ENCODE assay signal across 13 mouse cellular contexts in the genomic region with DNA sequence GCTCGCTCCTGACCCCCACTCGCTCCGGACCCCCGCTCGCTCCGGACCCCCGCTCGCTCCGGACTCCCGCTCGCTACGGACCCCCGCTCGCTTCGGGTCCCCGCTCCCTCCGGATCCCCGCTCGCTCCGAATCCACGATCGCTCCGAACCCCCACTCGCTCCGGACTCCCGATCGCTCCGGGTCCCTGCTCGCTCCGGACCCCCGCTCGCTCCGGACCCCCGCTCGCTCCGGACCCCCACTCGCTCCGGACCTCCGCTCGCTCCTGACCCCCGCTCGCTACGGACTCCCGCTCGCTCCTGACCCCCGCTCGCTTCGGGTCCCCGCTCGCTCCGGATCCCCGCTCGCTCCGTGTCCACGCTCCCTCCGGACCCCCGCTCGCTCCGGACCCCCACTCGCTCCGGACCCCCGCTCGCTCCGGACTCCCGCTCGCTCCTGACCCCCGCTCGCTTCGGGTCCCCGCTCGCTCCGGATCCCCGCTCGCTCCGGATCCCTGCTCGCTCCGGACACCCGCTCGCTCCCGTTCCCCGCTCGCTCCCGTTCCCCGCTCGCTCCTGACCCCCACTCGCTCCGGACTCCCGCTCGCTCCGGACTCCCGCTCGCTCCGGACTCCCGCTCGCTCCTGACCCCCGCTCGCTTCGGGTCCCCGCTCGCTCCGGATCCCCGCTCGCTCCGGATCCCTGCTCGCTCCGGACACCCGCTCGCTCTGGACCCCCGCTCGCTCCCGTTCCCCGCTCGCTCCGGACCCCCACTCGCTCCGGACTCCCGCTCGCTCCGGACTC. TPM values are rescaled to one million over a fixed set of nuclear protein-coding genes. Genes with fewer than 3 reads are reported as not detected.
DNase-seq lines count a peak whose midpoint lies in the region; ATAC-seq and TF ChIP-seq lines count a peak whose summit lies in the region.
"Not testable (repeated sequence)": the region's sequence is repeated elsewhere in the genome, so short reads cannot be mapped to it uniquely, and the experiment has no call there.
"Had no signal": no experiment of that assay in that cellular context is flagged by ENCODE, and none has a peak within 500 bp of the region (broad histone marks: within the 10 kb centered on the region; RNA-seq: fewer than 3 reads in every experiment).

No protein-coding gene starts in this region.

- intact Hi-C loops in left cerebral cortex, adult 2 months (cut with DNase I): not testable (repeated sequence)

- DNase-seq in ZHBTc4 (ENCODE audit: low read depth, low spot score): peak; percentile 22
- not testable (repeated sequence) for DNase-seq in forebrain, embryonic 10.5 days (ENCODE audit: extremely low spot score, low spot score); intestine, embryonic 14.5 days (ENCODE audit: low spot score); left cerebral cortex, adult 2 months (ENCODE audit: extremely low spot score in 1 of 2, low spot score in 2 of 2)
- peak; percentile 29 for DNase-seq in midbrain, embryonic 14.5 days

- not testable (repeated sequence) for ATAC-seq in heart, embryonic 13.5 days (ENCODE audit: extremely low read depth, insufficient number of reproducible peaks, low FRiP score, low TSS enrichment); intestine, embryonic 14.5 days (replicated peaks; ENCODE audit: low FRiP score, low TSS enrichment, low read depth); liver, embryonic 16.5 days (ENCODE audit: low read depth); midbrain, embryonic 14.5 days (ENCODE audit: low FRiP score, low TSS enrichment); stomach, embryonic 14.5 days (ENCODE audit: insufficient number of reproducible peaks, insufficient read depth, low FRiP score, low read depth)

- not testable (repeated sequence) for TF ChIP-seq CTCF in left cerebral cortex, adult 2 months (IDR thresholded peaks at IDR 0.05)

- H3K9me3 ChIP-seq in forebrain, embryonic 10.5 days; heart, embryonic 13.5 days; intestine, embryonic 14.5 days (ENCODE audit: control insufficient read depth, low read length); liver, embryonic 16.5 days (replicated peaks; ENCODE audit: control insufficient read depth, low read length); midbrain, embryonic 14.5 days (ENCODE audit: control insufficient read depth, low read length); stomach, embryonic 14.5 days (ENCODE audit: control insufficient read depth, low read depth, low read length): not testable (repeated sequence)

- H3K4me3 ChIP-seq in forebrain, embryonic 10.5 days: peak overlapping the region; percentile 60
- H3K4me3 ChIP-seq in heart, embryonic 13.5 days: peak overlapping the region; percentile 56
- H3K4me3 ChIP-seq in intestine, embryonic 14.5 days (ENCODE audit: low read depth, low read length): peak overlapping the region; percentile 39
- H3K4me3 ChIP-seq in left cerebral cortex, adult 2 months: peak overlapping the region; percentile 41
- H3K4me3 ChIP-seq in liver, embryonic 16.5 days (ENCODE audit: low read depth, low read length): peak overlapping the region; percentile 47
- H3K4me3 ChIP-seq in midbrain, embryonic 14.5 days (replicated peaks; ENCODE audit: low read depth, low read length): peak overlapping the region; percentile 45
- H3K4me3 ChIP-seq in stomach, embryonic 14.5 days (ENCODE audit: low read depth, low read length): peak overlapping the region; percentile 43

- H3K36me3 ChIP-seq in forebrain, embryonic 10.5 days (replicated peaks); intestine, embryonic 14.5 days (ENCODE audit: control insufficient read depth, insufficient read depth, low read length); liver, embryonic 16.5 days (ENCODE audit: control insufficient read depth, insufficient read depth); midbrain, embryonic 14.5 days (ENCODE audit: control insufficient read depth, insufficient read depth, low read length); stomach, embryonic 14.5 days (ENCODE audit: control insufficient read depth, insufficient read depth, low read length): not testable (repeated sequence)
- H3K36me3 ChIP-seq in heart, embryonic 13.5 days: peaks cover 80% of the 10 kb centered on the region

- peaks cover 96% of the 10 kb centered on the region for H3K27me3 ChIP-seq in forebrain, embryonic 10.5 days (ENCODE audit: poor library complexity, severe bottlenecking)
- H3K27me3 ChIP-seq in heart, embryonic 13.5 days (replicated peaks): peaks cover 52% of the 10 kb centered on the region
- H3K27me3 ChIP-seq in intestine, embryonic 14.5 days (replicated peaks; ENCODE audit: control insufficient read depth, insufficient read depth, low read length): peaks cover 63% of the 10 kb centered on the region
- peaks cover 86% of the 10 kb centered on the region for H3K27me3 ChIP-seq in liver, embryonic 16.5 days (ENCODE audit: control insufficient read depth, insufficient read depth, low read depth, low read length)
- peaks cover 49% of the 10 kb centered on the region for H3K27me3 ChIP-seq in midbrain, embryonic 14.5 days (ENCODE audit: control insufficient read depth, insufficient read depth, low read length)
- peaks cover 38% of the 10 kb centered on the region for H3K27me3 ChIP-seq in stomach, embryonic 14.5 days (ENCODE audit: control insufficient read depth, insufficient read depth, low read length)

- peaks cover 22% of the 10 kb centered on the region for H3K4me1 ChIP-seq in forebrain, embryonic 10.5 days
- H3K4me1 ChIP-seq in heart, embryonic 13.5 days: peaks cover 11% of the 10 kb centered on the region
- not testable (repeated sequence) for H3K4me1 ChIP-seq in intestine, embryonic 14.5 days (replicated peaks; ENCODE audit: control insufficient read depth, insufficient read depth, low read length); liver, embryonic 16.5 days (ENCODE audit: control insufficient read depth, low read depth, low read length); midbrain, embryonic 14.5 days (ENCODE audit: control insufficient read depth, insufficient read depth, low read length); stomach, embryonic 14.5 days (ENCODE audit: control insufficient read depth, insufficient read depth, low read length)

- peak overlapping the region; percentile 78 for H3K4me2 ChIP-seq in heart, embryonic 13.5 days
- peak overlapping the region; percentile 83 for H3K4me2 ChIP-seq in intestine, embryonic 14.5 days (ENCODE audit: low read length)
- H3K4me2 ChIP-seq in liver, embryonic 16.5 days (ENCODE audit: low read depth, low read length): peak overlapping the region; percentile 62
- peak overlapping the region; percentile 96 for H3K4me2 ChIP-seq in midbrain, embryonic 14.5 days (ENCODE audit: low read length)
- peak overlapping the region; percentile 91 for H3K4me2 ChIP-seq in stomach, embryonic 14.5 days (replicated peaks; ENCODE audit: low read depth, low read length)

- H3K27ac ChIP-seq in forebrain, embryonic 10.5 days; heart, embryonic 13.5 days (replicated peaks); intestine, embryonic 14.5 days (ENCODE audit: low read depth); left cerebral cortex, adult 2 months; liver, embryonic 16.5 days (ENCODE audit: low read length); midbrain, embryonic 14.5 days (replicated peaks; ENCODE audit: low read depth, low read length); stomach, embryonic 14.5 days (ENCODE audit: low read length): not testable (repeated sequence)

- peak overlapping the region; percentile 84 for H3K9ac ChIP-seq in heart, embryonic 13.5 days
- H3K9ac ChIP-seq in intestine, embryonic 14.5 days (ENCODE audit: low read length): peak overlapping the region; percentile 25
- H3K9ac ChIP-seq in liver, embryonic 16.5 days (ENCODE audit: low read depth, low read length): peak overlapping the region; percentile 20; the same call in 1 of the 2 replicates
- peak overlapping the region; percentile 49 for H3K9ac ChIP-seq in midbrain, embryonic 14.5 days (replicated peaks; ENCODE audit: low read length)
- not testable (repeated sequence) for H3K9ac ChIP-seq in stomach, embryonic 14.5 days (replicated peaks; ENCODE audit: low read depth, low read length)

- WGBS in forebrain, embryonic 10.5 days: under 1% methylated on average over 116 of the region's 119 CpGs
- WGBS in heart, embryonic 13.5 days: 7% methylated on average over 111 of the region's 119 CpGs
- WGBS in intestine, embryonic 14.5 days: 2% methylated on average over 101 of the region's 119 CpGs
- under 1% methylated on average over 95 of the region's 119 CpGs for WGBS in liver, embryonic 16.5 days (ENCODE audit: insufficient replicate concordance)
- WGBS in midbrain, embryonic 14.5 days: 1% methylated on average over 116 of the region's 119 CpGs
- under 1% methylated on average over 116 of the region's 119 CpGs for WGBS in stomach, embryonic 14.5 days

RNA-seq across cellular contexts. Expression of gene Slfn5, which starts 19.3 kb away (rescaled TPM):
- polyA plus RNA-seq in forebrain, embryonic 10.5 days (2016; fragmentation: Nextera tagmentation; extraction: Ambion mirVana): 0.31 and 0.38 TPM in 2 replicates
- 3.5 and 4.4 TPM in 2 replicates for polyA plus RNA-seq in heart, embryonic 13.5 days (2015; fragmentation: Nextera tagmentation; extraction: Ambion mirVana)
- 1.3 and 1.6 TPM in 2 replicates for polyA plus RNA-seq in intestine, embryonic 14.5 days (2014; fragmentation: Nextera tagmentation; extraction: Ambion mirVana)
- 1 to 10 TPM; 2.7 to 5.5 TPM for total RNA-seq in left cerebral cortex, adult 2 months (2021)
- polyA plus RNA-seq in liver, embryonic 16.5 days (2015; fragmentation: Nextera tagmentation; extraction: Ambion mirVana): 1.6 TPM in 2 replicates
- polyA plus RNA-seq in midbrain, embryonic 14.5 days (2014; fragmentation: Nextera tagmentation; extraction: Ambion mirVana): 0.98 and 2.6 TPM in 2 replicates
- 1.3 and 1.8 TPM in 2 replicates for polyA plus RNA-seq in stomach, embryonic 14.5 days (2014; fragmentation: Nextera tagmentation; extraction: Ambion mirVana)

RNA-seq across cellular contexts. Expression of gene Unc45b, which starts 21.5 kb away (rescaled TPM):
- 0.23 and 0.31 TPM in 2 replicates for polyA plus RNA-seq in forebrain, embryonic 10.5 days (2016; fragmentation: Nextera tagmentation; extraction: Ambion mirVana)
- polyA plus RNA-seq in heart, embryonic 13.5 days (2015; fragmentation: Nextera tagmentation; extraction: Ambion mirVana): 157 and 170 TPM in 2 replicates
- 1.6 TPM in 2 replicates for polyA plus RNA-seq in intestine, embryonic 14.5 days (2014; fragmentation: Nextera tagmentation; extraction: Ambion mirVana)
- total RNA-seq in left cerebral cortex, adult 2 months (2021): 1 to 10 TPM; 1.3 to 2.0 TPM
- 1.4 and 2.4 TPM in 2 replicates for polyA plus RNA-seq in liver, embryonic 16.5 days (2015; fragmentation: Nextera tagmentation; extraction: Ambion mirVana)
- 0.32 and 0.84 TPM in 2 replicates for polyA plus RNA-seq in midbrain, embryonic 14.5 days (2014; fragmentation: Nextera tagmentation; extraction: Ambion mirVana)
- polyA plus RNA-seq in stomach, embryonic 14.5 days (2014; fragmentation: Nextera tagmentation; extraction: Ambion mirVana): 1.6 and 1.8 TPM in 2 replicates
- total RNA-seq: megakaryocyte-erythroid progenitor cell, adult 5-6 weeks had no signal

RNA-seq across cellular contexts. Expression of gene Nle1, which starts 23.6 kb away (rescaled TPM):
- 49.8 and 52.1 TPM in 2 replicates for polyA plus RNA-seq in forebrain, embryonic 10.5 days (2016; fragmentation: Nextera tagmentation; extraction: Ambion mirVana)
- polyA plus RNA-seq in heart, embryonic 13.5 days (2015; fragmentation: Nextera tagmentation; extraction: Ambion mirVana): 20.9 and 21.2 TPM in 2 replicates
- polyA plus RNA-seq in intestine, embryonic 14.5 days (2014; fragmentation: Nextera tagmentation; extraction: Ambion mirVana): 40.3 and 42.5 TPM in 2 replicates
- 10 to 100 TPM; 41.0 to 45.8 TPM for total RNA-seq in left cerebral cortex, adult 2 months (2021)
- polyA plus RNA-seq in liver, embryonic 16.5 days (2015; fragmentation: Nextera tagmentation; extraction: Ambion mirVana): 9.1 and 10.7 TPM in 2 replicates
- 24.8 and 28.0 TPM in 2 replicates for polyA plus RNA-seq in midbrain, embryonic 14.5 days (2014; fragmentation: Nextera tagmentation; extraction: Ambion mirVana)
- polyA plus RNA-seq in stomach, embryonic 14.5 days (2014; fragmentation: Nextera tagmentation; extraction: Ambion mirVana): 30.9 and 31.6 TPM in 2 replicates

RNA-seq across cellular contexts. Expression of gene Fndc8, which starts 39.9 kb away (rescaled TPM):
- polyA plus RNA-seq in forebrain, embryonic 10.5 days (2016; fragmentation: Nextera tagmentation; extraction: Ambion mirVana): 0.18 and 0.22 TPM in 2 replicates
- 0.07 and 0.22 TPM in 2 replicates for polyA plus RNA-seq in heart, embryonic 13.5 days (2015; fragmentation: Nextera tagmentation; extraction: Ambion mirVana)
- 0.11 and 0.22 TPM in 2 replicates for polyA plus RNA-seq in intestine, embryonic 14.5 days (2014; fragmentation: Nextera tagmentation; extraction: Ambion mirVana)
- not detected for total RNA-seq in left cerebral cortex, adult 2 months (2021)
- 0.09 and 0.12 TPM in 2 replicates for polyA plus RNA-seq in liver, embryonic 16.5 days (2015; fragmentation: Nextera tagmentation; extraction: Ambion mirVana)
- polyA plus RNA-seq in midbrain, embryonic 14.5 days (2014; fragmentation: Nextera tagmentation; extraction: Ambion mirVana): 0.30 and 0.38 TPM in 2 replicates
- polyA plus RNA-seq in stomach, embryonic 14.5 days (2014; fragmentation: Nextera tagmentation; extraction: Ambion mirVana): 0.12 and 0.34 TPM in 2 replicates
- total RNA-seq: gastrocnemius, postnatal 36 days; hematopoietic stem cell, adult 5-6 weeks; layer of hippocampus, adult 8-10 months; left cerebral cortex, postnatal 25 days; megakaryocyte-erythroid progenitor cell, adult 5-6 weeks had no signal

RNA-seq across cellular contexts. Expression of gene Rad51d, which starts 41.4 kb away (rescaled TPM):
- 15.3 and 18.0 TPM in 2 replicates for polyA plus RNA-seq in forebrain, embryonic 10.5 days (2016; fragmentation: Nextera tagmentation; extraction: Ambion mirVana)
- 12.2 and 12.4 TPM in 2 replicates for polyA plus RNA-seq in heart, embryonic 13.5 days (2015; fragmentation: Nextera tagmentation; extraction: Ambion mirVana)
- polyA plus RNA-seq in intestine, embryonic 14.5 days (2014; fragmentation: Nextera tagmentation; extraction: Ambion mirVana): 14.7 and 15.4 TPM in 2 replicates
- total RNA-seq in left cerebral cortex, adult 2 months (2021): 10 to 100 TPM; 16.9 to 19.8 TPM
- 4.1 and 4.7 TPM in 2 replicates for polyA plus RNA-seq in liver, embryonic 16.5 days (2015; fragmentation: Nextera tagmentation; extraction: Ambion mirVana)
- 11.4 and 17.2 TPM in 2 replicates for polyA plus RNA-seq in midbrain, embryonic 14.5 days (2014; fragmentation: Nextera tagmentation; extraction: Ambion mirVana)
- polyA plus RNA-seq in stomach, embryonic 14.5 days (2014; fragmentation: Nextera tagmentation; extraction: Ambion mirVana): 14.1 and 14.4 TPM in 2 replicates

Comparison
In these comparisons a context has a peak if more than half of its experiments do, and no peak if none do; other contexts are left out.
1. RNA of gene Unc45b, which starts 21.5 kb away (polyA plus RNA-seq): 157 to 170 TPM in heart, embryonic 13.5 days; 1.4 to 2.4 TPM in liver, embryonic 16.5 days, 1.6 to 1.8 TPM in stomach, embryonic 14.5 days, 1.6 TPM in intestine, embryonic 14.5 days, 0.32 to 0.84 TPM in midbrain, embryonic 14.5 days and 0.23 to 0.31 TPM in forebrain, embryonic 10.5 days; every median in the first group is over 10 times any median in the second.
2. Peak in every context shown above with its lines, with median percentiles within 50 percentile points of each other: H3K4me3 ChIP-seq and H3K4me2 ChIP-seq.